Mouse (Mus musculus): ENCODE measurements around the gene Gpr142.

Gpr142 gene

GRCm38 (mm10) chr11:114798624-114799023, at the start of gene Gpr142:
Gpr142 (plus strand) TSS chr11:114798924.
- DNase-seq = no peak

DNA sequence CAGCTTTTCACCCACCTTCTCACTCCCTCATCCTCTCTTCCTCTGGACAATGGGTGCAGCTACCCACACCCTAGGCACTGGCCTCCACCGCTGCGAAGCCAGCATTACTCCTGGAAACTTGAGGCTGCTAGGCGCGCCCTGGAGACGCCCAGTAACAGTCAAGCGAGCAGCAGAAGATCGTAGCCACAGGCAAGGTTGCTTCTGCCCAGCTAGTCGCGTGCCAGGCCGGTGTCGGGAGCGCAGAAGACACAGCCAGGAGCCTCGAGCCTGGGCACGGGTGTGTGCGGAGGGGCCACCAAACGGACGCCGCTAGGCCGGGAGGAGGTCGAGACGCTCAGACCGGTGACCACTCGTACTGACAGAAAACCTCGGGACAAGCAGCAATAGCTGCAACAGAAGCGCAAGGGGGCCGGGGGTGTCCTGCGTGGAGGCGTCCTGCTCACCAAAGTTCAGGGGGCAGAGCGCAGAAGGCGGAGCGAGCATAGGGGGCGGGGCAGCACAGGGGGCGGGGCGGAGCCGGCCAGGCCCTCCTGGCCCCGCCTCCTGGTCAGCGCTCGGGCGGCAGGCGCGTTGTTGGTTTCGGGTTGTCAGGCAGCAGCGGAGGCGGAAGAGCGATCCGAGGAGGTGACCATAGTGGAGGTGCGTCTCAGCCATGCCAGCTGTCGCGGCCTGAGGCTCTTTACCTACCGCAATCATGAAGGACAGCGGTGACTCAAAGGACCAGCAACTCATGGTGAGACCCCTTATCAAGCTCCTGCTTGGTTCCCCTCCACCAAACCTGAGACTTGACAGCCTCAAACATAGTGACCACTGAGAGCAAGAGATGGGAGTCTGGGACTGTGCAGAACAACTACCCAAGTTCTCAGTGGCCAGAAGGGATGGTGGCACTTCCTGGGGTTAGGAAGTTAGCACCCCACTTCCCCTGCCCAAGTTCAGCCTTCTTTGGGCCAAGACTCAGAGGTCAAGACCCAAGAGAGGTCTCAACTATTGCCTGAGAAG, 33.6 kb upstream of the Gpr142 start, which contains the start of gene Kif19a:
TSS of gene Kif19a (plus strand) at position 569 of the 999 bp plus-strand sequence.
- DNase-seq = peak; percentile 66

GRCm38 (mm10) chr11:114769911-114770310, 28.8 kb upstream of the Gpr142 start:
- no peak for DNase-seq

DNA sequence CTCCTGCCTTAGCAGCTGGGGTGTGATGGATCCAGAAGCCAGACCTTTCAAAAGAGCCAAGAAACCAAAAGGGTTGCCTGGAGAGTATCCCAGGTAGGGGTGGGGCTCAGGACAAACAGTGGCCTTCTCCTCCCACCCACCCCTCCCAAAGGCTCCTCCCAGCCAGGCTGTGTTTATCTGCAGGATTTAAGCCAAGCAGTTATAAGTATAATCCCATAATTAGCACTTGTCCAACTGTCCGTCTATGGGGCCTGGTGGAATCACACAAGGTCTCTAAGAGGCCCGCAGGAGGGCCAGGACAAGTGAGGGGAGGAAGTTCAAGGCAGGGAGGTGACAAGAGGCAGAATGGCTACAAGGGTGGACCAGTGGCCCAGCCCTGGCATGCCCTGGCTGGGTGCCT, 26.8 kb upstream of the Gpr142 start:
- DNase-seq = no peak

DNA sequence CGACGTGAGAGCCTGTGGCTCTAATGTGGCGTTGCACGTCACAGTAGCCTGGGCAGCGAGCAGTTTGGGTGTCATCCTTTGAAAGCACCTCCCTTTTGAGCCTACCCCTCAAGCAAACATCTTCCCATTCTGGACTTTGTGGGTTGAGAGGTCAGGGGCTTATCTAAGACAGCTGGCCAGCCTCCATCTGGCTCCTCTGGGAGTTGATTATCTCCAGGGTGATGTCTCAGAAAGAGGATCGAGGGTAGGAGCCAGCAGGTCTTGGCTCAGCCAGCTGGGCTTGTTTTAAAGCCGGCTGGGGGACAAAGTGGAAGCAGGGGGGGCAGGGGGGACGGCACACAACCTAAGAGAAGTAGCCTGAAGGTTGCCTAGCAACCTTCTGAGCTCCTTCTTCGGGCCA, 18.6 kb upstream of the Gpr142 start:
- DNase-seq = no peak

DNA sequence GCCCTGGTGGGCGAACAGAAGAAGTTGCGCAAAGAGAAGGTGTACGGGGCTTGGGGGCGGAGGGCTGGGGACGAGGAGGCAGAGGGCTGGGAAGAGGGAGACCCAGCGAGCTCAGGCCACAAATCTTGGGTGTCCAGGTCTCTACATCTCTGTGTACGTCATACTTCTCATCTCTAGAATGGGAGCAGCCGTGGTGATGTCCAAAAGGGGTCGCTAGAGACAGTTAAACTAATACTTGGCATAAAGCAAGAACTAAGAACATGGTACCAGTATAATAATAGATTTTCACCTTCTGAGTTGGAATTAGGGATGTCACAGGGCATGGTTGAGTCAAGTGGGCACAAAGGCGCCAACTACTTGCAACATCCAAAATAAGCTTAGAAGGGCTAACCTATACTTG, 12.8 kb upstream of the Gpr142 start:
- no peak for DNase-seq

GRCm38 (mm10) chr11:114786326-114786725, 12.4 kb upstream of the Gpr142 start:
- no peak for DNase-seq

DNA sequence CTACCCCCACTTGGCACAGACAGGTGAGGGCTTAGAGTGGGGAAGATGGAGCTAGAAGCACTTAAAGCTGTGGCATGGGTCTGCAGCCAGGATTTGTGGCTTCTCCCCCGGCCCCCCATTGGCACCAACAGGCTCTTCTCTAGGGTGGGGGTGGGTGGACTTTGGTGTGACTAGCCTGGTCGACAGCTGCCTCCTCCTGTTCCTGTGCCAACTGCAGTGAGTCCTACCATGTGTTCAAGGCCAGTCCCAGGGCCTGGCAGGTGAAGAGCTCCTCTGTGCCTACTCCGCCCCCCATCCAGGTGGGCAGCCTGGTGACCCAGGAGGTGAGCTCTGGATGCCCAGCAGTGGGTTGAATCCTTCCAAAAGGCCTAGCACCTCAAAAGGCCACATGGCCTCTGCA, 11.1 kb upstream of the Gpr142 start:
- DNase-seq = no peak

DNA sequence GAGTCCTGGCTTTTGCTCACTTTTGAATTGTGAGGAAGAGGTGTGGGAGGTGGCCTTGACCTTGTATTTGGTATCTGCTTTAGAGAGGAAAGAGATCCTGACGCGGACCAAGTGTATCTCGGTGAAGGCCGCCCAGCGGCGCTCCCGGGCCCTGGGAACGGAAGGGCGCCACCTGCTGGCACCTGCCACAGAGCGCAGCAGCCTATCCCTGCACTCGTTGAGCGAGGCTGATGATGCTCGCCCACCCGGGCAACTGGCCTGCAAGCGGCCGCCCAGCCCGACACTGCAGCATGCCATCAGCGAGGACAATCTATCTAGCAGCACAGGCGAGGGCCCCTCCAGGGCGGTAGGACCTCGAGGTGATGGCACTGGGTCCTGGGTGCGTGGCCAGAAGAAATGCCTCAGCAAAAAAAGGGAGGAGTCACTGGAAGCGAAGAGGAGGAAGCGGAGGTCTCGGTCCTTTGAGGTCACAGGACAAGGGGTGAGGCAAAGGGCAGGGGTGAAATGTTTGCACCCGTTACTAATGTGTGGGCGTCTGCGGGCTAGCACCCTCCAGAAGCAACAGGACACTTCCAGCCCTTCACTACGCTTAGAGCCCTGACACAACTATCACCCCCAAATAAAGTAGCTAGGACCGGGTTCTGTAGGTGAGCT, 9.5 kb upstream of the Gpr142 start:
- peak; percentile 77 for DNase-seq

DNA sequence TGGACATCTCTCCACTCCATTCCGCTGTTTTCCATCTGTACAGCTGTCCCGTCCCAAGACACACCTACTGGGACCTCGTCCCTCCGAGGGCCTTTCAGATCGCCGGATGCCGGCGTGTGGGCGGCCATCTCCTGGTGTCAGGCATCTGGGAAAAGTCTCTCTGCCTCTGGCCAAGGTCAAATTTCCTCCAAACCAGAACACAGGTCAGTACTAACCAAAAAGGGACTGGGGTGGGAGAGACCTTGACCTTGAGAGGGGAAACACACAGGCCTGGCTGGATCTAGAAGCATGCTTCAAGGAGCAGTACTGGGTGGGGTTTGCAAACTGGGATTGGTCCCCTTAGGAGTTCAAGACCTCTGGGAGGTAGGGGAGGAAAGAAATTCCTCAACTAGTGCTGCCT, 9.0 kb upstream of the Gpr142 start:
- DNase-seq = no peak

DNA sequence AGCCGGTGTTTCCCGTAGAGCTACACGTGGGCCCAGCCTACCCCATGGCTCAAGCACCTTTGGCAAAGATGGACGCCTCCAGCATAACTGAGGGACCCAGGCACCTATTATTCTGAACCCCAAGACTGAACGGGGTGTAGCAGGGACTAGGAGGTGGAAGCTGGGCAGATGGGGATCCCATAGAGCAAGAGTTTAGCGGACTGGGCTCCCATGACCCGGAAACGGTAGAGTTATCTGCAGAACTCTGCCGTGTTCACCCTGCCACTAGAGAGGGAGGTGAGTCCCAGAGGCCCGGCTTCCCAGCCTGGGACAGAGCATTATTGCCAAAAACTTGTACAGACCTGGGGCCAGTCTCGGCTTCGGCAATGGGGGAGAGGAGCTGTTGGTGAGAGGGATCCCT, 8.6 kb upstream of the Gpr142 start:
- DNase-seq = no peak

- DNase-seq = no peak
Observed at GRCm38 (mm10) chr11:114790841-114791240, 7.9 kb upstream of the Gpr142 start.

- DNase-seq = no peak
Observed at GRCm38 (mm10) chr11:114791351-114791889, 7.3 kb upstream of the Gpr142 start.

- no peak for DNase-seq
Observed at GRCm38 (mm10) chr11:114791891-114792411, 6.8 kb upstream of the Gpr142 start.

DNA sequence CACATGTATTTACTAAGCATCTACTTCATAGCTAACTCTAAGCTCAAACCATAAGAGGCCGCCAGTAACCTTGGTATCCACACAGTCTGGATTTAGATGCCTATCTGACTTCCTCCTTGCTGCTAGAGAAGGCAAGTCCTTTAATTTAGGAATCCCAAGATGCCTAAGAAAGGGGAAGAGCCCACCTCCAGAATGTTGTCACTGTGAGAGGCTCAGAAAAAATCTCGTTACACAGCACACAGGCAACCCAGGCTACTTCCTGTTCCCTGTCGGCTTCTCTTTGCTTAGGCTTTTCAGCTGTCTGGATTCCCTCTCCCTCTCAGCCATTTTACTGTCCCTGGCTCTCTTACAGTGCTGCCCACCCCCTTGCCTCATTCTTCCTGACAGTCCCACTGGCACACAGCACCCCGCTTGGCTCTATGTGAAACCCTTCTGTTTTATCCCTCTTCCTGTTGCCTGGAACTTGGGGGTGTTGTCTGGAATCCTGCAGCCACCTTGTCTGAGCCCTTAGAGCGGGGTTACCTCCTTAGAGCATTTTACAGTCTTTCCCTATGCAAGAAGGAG, 5.7 kb upstream of the Gpr142 start:
- no peak for DNase-seq

GRCm38 (mm10) chr11:114793868-114794545, 4.7 kb upstream of the Gpr142 start:
- DNase-seq = no peak

- DNase-seq = no peak
Observed at GRCm38 (mm10) chr11:114794691-114795090, 4.0 kb upstream of the Gpr142 start.

- DNase-seq = peak; percentile 53
Observed at GRCm38 (mm10) chr11:114795231-114795746, 3.4 kb upstream of the Gpr142 start.

- DNase-seq = no peak
Observed at GRCm38 (mm10) chr11:114795848-114796322, 2.8 kb upstream of the Gpr142 start, which contains the start of gene Btbd17. Btbd17 (minus strand) TSS chr11:114795945.

GRCm38 (mm10) chr11:114797176-114797575, 1.5 kb upstream of the Gpr142 start:
- no peak for DNase-seq

DNA sequence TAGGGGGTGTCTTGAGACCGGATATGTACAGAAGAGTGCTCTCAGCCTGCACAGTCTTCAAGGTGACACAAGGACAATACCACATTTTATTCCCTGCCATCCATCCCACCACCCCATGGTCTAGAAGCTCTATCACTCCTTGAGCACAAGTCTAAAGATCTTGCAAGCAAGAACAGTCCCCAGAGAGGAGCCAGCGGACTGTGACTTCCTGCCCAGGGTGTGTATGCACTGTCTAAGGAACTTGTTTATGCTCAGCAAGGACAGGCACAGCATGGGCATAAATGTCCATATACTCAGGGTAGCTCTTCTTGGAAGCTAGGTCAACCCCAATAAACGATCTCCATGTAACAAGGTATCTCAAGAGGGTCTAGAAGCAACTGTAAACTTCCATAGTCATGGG, 743 bp upstream of the Gpr142 start:
- DNase-seq = no peak

GRCm38 (mm10) chr11:114801906-114802305, 3.2 kb downstream of the Gpr142 start:
- DNase-seq = no peak
